Mouse (Mus musculus): Measurements from ENCODE around the gene Rhob. TPM values are rescaled to one million over a fixed set of nuclear protein-coding genes. Genes with fewer than 3 reads are reported as not detected.
"Not testable (repeated sequence)": the region's sequence is repeated elsewhere in the genome, so short reads cannot be mapped to it uniquely, and the experiment has no call there.

Gene Rhob
- polyA plus RNA-seq, 1 experiment from 2014 or later = 43.6 TPM

GRCm38 (mm10) chr12:8461575-8461974, 38.2 kb downstream of the Rhob start:
- H3K4me3 ChIP-seq (ENCODE audit: low read length); H3K9ac ChIP-seq (ENCODE audit: low read depth, low read length); H3K4me2 ChIP-seq (replicated peaks; ENCODE audit: low read depth, low read length); H3K27ac ChIP-seq (ENCODE audit: low read depth, low read length); H3K9me3 ChIP-seq (ENCODE audit: control insufficient read depth, low read length); H3K27me3 ChIP-seq (ENCODE audit: control insufficient read depth, insufficient read depth, low read length); H3K36me3 ChIP-seq (ENCODE audit: control insufficient read depth, insufficient read depth, low read length); ATAC-seq (ENCODE audit: low FRiP score, low TSS enrichment): not testable (repeated sequence)
- peaks cover 11% of the 10 kb centered on the region; the same call in 1 of the 2 replicates for H3K4me1 ChIP-seq (ENCODE audit: control insufficient read depth, insufficient read depth, low read length)
- 91% methylated on average over 8 of the region's 8 CpGs for WGBS

- Histone ChIP-seq H3K4me2 (replicated peaks; ENCODE audit: low read depth, low read length) (no peak overlapping the region), H3K9ac (ENCODE audit: low read depth, low read length) (no peak overlapping the region), H3K27me3 (ENCODE audit: control insufficient read depth, insufficient read depth, low read length) (no peaks in the 10 kb centered on the region), H3K36me3 (ENCODE audit: control insufficient read depth, insufficient read depth, low read length) (no peaks in the 10 kb centered on the region), H3K27ac (ENCODE audit: low read depth, low read length) (no peak overlapping the region), H3K9me3 (ENCODE audit: control insufficient read depth, low read length) (no peaks in the 10 kb centered on the region), H3K4me1 (ENCODE audit: control insufficient read depth, insufficient read depth, low read length) (peaks cover 11% of the 10 kb centered on the region; the same call in 1 of the 2 replicates), H3K4me3 (ENCODE audit: low read length) (no peak overlapping the region)
- WGBS = 58% methylated on average over 8 of the region's 8 CpGs
- no peak; the same call in 1 of the 2 replicates for ATAC-seq (ENCODE audit: low FRiP score, low TSS enrichment)
Observed at GRCm38 (mm10) chr12:8458400-8458799, 41.4 kb downstream of the Rhob start.

GRCm38 (mm10) chr12:8457052-8457451, 42.8 kb downstream of the Rhob start:
- WGBS = 52% methylated on average over 5 of the region's 5 CpGs
- Histone ChIP-seq H3K9ac (ENCODE audit: low read depth, low read length) (no peak overlapping the region), H3K4me2 (replicated peaks; ENCODE audit: low read depth, low read length) (no peak overlapping the region), H3K27ac (ENCODE audit: low read depth, low read length) (no peak overlapping the region), H3K9me3 (ENCODE audit: control insufficient read depth, low read length) (no peaks in the 10 kb centered on the region), H3K27me3 (ENCODE audit: control insufficient read depth, insufficient read depth, low read length) (no peaks in the 10 kb centered on the region), H3K36me3 (ENCODE audit: control insufficient read depth, insufficient read depth, low read length) (no peaks in the 10 kb centered on the region), H3K4me3 (ENCODE audit: low read length) (no peak overlapping the region), H3K4me1 (ENCODE audit: control insufficient read depth, insufficient read depth, low read length) (peaks cover 11% of the 10 kb centered on the region; the same call in 1 of the 2 replicates)
- peak; percentile 47; the same call in 1 of the 2 replicates for ATAC-seq (ENCODE audit: low FRiP score, low TSS enrichment)

GRCm38 (mm10) chr12:8455046-8455445, 44.8 kb downstream of the Rhob start:
- no peaks in the 10 kb centered on the region for H3K36me3 ChIP-seq (ENCODE audit: control insufficient read depth, insufficient read depth, low read length)
- ATAC-seq (ENCODE audit: low FRiP score, low TSS enrichment) = no peak
- H3K27ac ChIP-seq (ENCODE audit: low read depth, low read length) = no peak overlapping the region
- no peaks in the 10 kb centered on the region for H3K27me3 ChIP-seq (ENCODE audit: control insufficient read depth, insufficient read depth, low read length)
- 58% methylated on average over 2 of the region's 2 CpGs for WGBS
- no peaks in the 10 kb centered on the region for H3K9me3 ChIP-seq (ENCODE audit: control insufficient read depth, low read length)
- no peak overlapping the region for H3K4me3 ChIP-seq (ENCODE audit: low read length)
- no peak overlapping the region for H3K9ac ChIP-seq (ENCODE audit: low read depth, low read length)
- no peak overlapping the region for H3K4me2 ChIP-seq (replicated peaks; ENCODE audit: low read depth, low read length)
- peaks cover 11% of the 10 kb centered on the region; the same call in 1 of the 2 replicates for H3K4me1 ChIP-seq (ENCODE audit: control insufficient read depth, insufficient read depth, low read length)

- Histone ChIP-seq H3K4me2 (replicated peaks; ENCODE audit: low read depth, low read length) (no peak overlapping the region), H3K9me3 (ENCODE audit: control insufficient read depth, low read length) (no peaks in the 10 kb centered on the region), H3K4me3 (ENCODE audit: low read length) (no peak overlapping the region), H3K27ac (ENCODE audit: low read depth, low read length) (no peak overlapping the region), H3K4me1 (ENCODE audit: control insufficient read depth, insufficient read depth, low read length) (peaks cover 11% of the 10 kb centered on the region; the same call in 1 of the 2 replicates), H3K9ac (ENCODE audit: low read depth, low read length) (no peak overlapping the region), H3K36me3 (ENCODE audit: control insufficient read depth, insufficient read depth, low read length) (no peaks in the 10 kb centered on the region), H3K27me3 (ENCODE audit: control insufficient read depth, insufficient read depth, low read length) (no peaks in the 10 kb centered on the region)
- ATAC-seq (ENCODE audit: low FRiP score, low TSS enrichment) = no peak
- 84% methylated on average over 3 of the region's 3 CpGs for WGBS
Observed at GRCm38 (mm10) chr12:8454487-8454886, 45.3 kb downstream of the Rhob start.

- no peak overlapping the region for H3K4me3 ChIP-seq (ENCODE audit: low read length)
- no peak overlapping the region for H3K9ac ChIP-seq (ENCODE audit: low read depth, low read length)
- H3K27ac ChIP-seq (ENCODE audit: low read depth, low read length) = no peak overlapping the region
- no peaks in the 10 kb centered on the region for H3K9me3 ChIP-seq (ENCODE audit: control insufficient read depth, low read length)
- 78% methylated on average over 7 of the region's 7 CpGs for WGBS
- no peaks in the 10 kb centered on the region for H3K36me3 ChIP-seq (ENCODE audit: control insufficient read depth, insufficient read depth, low read length)
- ATAC-seq (ENCODE audit: low FRiP score, low TSS enrichment) = no peak
- H3K4me2 ChIP-seq (replicated peaks; ENCODE audit: low read depth, low read length) = no peak overlapping the region
- no peaks in the 10 kb centered on the region for H3K27me3 ChIP-seq (ENCODE audit: control insufficient read depth, insufficient read depth, low read length)
- H3K4me1 ChIP-seq (ENCODE audit: control insufficient read depth, insufficient read depth, low read length) = peaks cover 5% of the 10 kb centered on the region; the same call in 1 of the 2 replicates
Observed at GRCm38 (mm10) chr12:8452766-8453621, 46.8 kb downstream of the Rhob start.

- H3K27me3 ChIP-seq (ENCODE audit: control insufficient read depth, insufficient read depth, low read length) = no peaks in the 10 kb centered on the region
- no peak overlapping the region for H3K27ac ChIP-seq (ENCODE audit: low read depth, low read length)
- no peak overlapping the region for H3K9ac ChIP-seq (ENCODE audit: low read depth, low read length)
- H3K36me3 ChIP-seq (ENCODE audit: control insufficient read depth, insufficient read depth, low read length) = no peaks in the 10 kb centered on the region
- 59% methylated on average over 7 of the region's 7 CpGs for WGBS
- H3K9me3 ChIP-seq (ENCODE audit: control insufficient read depth, low read length) = no peaks in the 10 kb centered on the region
- no peak overlapping the region for H3K4me3 ChIP-seq (ENCODE audit: low read length)
- H3K4me1 ChIP-seq (ENCODE audit: control insufficient read depth, insufficient read depth, low read length) = peaks cover under 1% of the 10 kb centered on the region; the same call in 1 of the 2 replicates
- H3K4me2 ChIP-seq (replicated peaks; ENCODE audit: low read depth, low read length) = no peak overlapping the region
- no peak for ATAC-seq (ENCODE audit: low FRiP score, low TSS enrichment)
Observed at GRCm38 (mm10) chr12:8451571-8452485, 48.0 kb downstream of the Rhob start.

- Histone ChIP-seq H3K4me1 (ENCODE audit: control insufficient read depth, insufficient read depth, low read length) (peaks cover 3% of the 10 kb centered on the region; the same call in 1 of the 2 replicates), H3K36me3 (ENCODE audit: control insufficient read depth, insufficient read depth, low read length) (no peaks in the 10 kb centered on the region)
Observed at GRCm38 (mm10) chr12:8450639-8451038, 49.2 kb downstream of the Rhob start.

More at GRCm38 (mm10) chr12:8450639-8451038, 49.2 kb downstream of the Rhob start:
- H3K4me2 ChIP-seq (replicated peaks; ENCODE audit: low read depth, low read length) = no peak overlapping the region
- no peak overlapping the region for H3K9ac ChIP-seq (ENCODE audit: low read depth, low read length)
- no peak overlapping the region for H3K27ac ChIP-seq (ENCODE audit: low read depth, low read length)
- 73% methylated on average over 6 of the region's 6 CpGs for WGBS
- no peak for ATAC-seq (ENCODE audit: low FRiP score, low TSS enrichment)
- H3K27me3 ChIP-seq (ENCODE audit: control insufficient read depth, insufficient read depth, low read length) = no peaks in the 10 kb centered on the region
- H3K9me3 ChIP-seq (ENCODE audit: control insufficient read depth, low read length) = no peaks in the 10 kb centered on the region
- no peak overlapping the region for H3K4me3 ChIP-seq (ENCODE audit: low read length)

Data from kidney, embryonic 14.5 days (tissue).